Mouse (Mus musculus): Measurements from ENCODE around the gene Gm8660.
"Not testable (repeated sequence)": the region's sequence is repeated elsewhere in the genome, so short reads cannot be mapped to it uniquely, and the experiment has no call there.

The Gm8660 gene

DNA sequence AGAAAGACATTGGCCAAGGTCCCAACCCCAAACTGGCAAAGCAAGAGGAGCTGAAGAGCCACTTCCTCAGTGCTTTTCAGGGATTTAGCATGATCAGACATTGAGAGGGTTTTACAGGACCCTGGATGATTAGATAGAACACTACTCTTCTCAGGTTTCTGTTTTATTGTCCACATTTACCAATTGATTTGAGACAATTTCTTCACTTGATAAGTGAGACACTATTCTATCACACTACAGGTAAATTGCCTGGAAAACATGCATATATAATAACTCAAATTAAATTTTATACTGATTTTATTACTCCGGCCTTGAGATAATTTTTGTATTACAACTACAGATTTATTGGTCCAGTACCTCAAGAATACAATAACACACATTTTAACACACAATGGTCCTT is at the start of gene Gm8660:
Gm8660 (minus strand) TSS at position 101 of the 400 bp plus-strand sequence.
- not testable (repeated sequence) for DNase-seq (ENCODE audit: low spot score)

- DNase-seq (ENCODE audit: low spot score): not testable (repeated sequence)
These were observed 42.4 kb upstream of the Gm8660 start, which contains the start of gene Vmn1r148 for GRCm38 (mm10) chr7:22413283-22413682. Gene Vmn1r148 (plus strand): TSS chr7:22413583.

GRCm38 (mm10) chr7:22329617-22330016 is 41.2 kb downstream of the Gm8660 start, which contains the start of gene Gm4187:
Gene Gm4187 (minus strand): TSS chr7:22329717.
- DNase-seq (ENCODE audit: low spot score): not testable (repeated sequence)
